Mouse (Mus musculus) testis, adult 2 months (tissue): ENCODE measurements at regions not wholly inside any gene's neighbourhood (a gene's known extent, or its start where the extent isn't known, plus 50 kb on each side); places are given as distances from the start of the nearest gene placed in this dataset.

Experiments
- CTCF ChIP-seq: fragments of 200-500 bp; IDR thresholded peaks from 2 replicates; pipeline ENCODE4 v1.5.1; 2012; ENCODE audit warnings: low read depth, mild to moderate bottlenecking, inconsistent platforms, low read length, moderate library complexity; ENCODE audit not compliant: control insufficient read depth, insufficient read depth, insufficient replicate concordance
- POLR2A ChIP-seq: fragments of 200-500 bp; IDR thresholded peaks from 2 replicates; pipeline ENCODE4 v1.6.1; 2012; ENCODE audit warnings: low read depth, mild to moderate bottlenecking, inconsistent platforms, low read length, moderate library complexity; ENCODE audit not compliant: control insufficient read depth

- TF ChIP-seq CTCF (no peak), POLR2A (no peak)
Observed at GRCm38 (mm10) chr5:119777836-119778235, 54.6 kb upstream of the Tbx5 start.
